Mouse (Mus musculus) liver, adult 2 months (tissue): ENCODE data around the gene Faah.

ENCODE experiments used
- CTCF ChIP-seq: fragments of 200-500 bp; IDR thresholded peaks from 2 replicates; pipeline ENCODE4 v1.5.1; 2011; ENCODE audit warnings: low read depth, low read length, control low read depth
- POLR2A ChIP-seq: fragments of 200-500 bp; IDR thresholded peaks from 2 replicates; pipeline ENCODE4 v1.6.1; 2011; ENCODE audit warnings: low read length, control low read depth; ENCODE audit not compliant: insufficient read depth; ENCODE audit errors: extremely low read depth

DNA sequence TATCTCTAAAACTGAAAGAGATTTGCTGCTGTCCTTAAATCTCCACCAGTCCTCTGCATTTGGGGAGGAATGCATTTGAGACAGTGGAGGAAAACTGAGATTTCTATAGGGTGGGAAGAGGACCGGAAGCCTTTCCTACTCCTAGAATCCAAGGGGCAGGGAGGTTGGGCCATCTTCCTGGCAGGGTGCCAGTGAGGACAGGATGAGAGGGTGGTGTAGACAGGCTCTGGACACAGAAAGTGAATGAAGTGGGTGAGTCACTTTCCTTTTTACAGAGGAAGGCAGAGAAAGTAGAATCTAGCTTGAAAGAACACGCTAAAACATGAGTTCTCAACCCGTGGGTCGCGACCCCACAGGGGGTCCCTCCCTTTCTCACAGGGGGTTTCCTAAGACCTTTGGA is 53.3 kb downstream of the Faah start:
- TF ChIP-seq CTCF (no peak), POLR2A (no peak)
